Mouse (Mus musculus) thymus, adult 18-20 months (tissue): ENCODE results near the gene Naaa.
A peak's percentile ranks its signal among the peaks of the same experiment; 100 is the strongest.

Experiments
- DNase-seq, 2 experiments: peaks; one replicate each; pipeline ENCODE4 v3.0.0; 2022; ENCODE audit warnings: mixed read lengths in 2 of 2

The Naaa gene

DNA sequence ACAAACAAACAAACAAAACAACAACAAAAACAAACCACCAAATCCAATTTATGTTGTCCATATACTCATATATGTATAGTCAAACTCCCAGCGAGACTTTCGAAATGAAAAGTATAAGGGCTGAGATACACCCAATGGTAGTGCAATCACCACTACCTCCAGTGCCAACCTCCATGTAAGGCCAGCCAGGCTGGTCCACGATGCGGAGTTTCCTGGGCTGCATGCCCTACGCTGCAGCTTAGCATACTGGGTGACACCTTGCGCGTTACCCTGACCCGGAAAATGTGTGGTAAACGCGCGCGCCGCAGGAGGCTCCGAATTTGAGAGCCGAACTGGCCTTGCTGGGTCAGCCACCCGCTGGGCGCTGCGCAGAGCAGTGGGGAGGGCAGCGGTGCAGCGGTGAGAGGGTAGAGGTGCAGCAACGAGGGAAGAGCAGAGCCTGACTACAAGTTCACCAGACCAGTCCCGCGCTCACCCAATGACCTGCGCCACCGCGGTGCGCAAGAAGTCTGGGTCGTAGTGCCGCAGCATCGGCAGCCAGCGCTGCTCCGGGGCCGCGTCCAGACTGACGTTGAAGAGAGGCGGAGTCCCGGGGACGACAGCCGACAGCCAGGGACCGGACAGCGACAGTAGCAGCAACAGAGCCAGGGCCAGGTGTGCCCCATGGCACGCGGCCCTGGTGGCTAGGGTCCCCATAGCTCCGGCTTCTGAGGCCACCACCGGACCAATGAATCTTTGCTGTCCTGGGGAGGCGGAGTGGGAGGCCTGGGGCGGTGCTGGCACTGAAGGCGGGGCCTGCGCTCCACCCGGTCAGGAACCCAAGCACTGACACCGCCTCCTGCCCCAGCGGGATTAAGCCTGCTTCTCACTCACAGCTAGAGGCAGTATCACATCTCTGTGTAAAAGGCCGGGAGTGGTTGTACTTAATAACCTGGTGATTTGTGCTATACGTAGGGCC lies at the start of gene Naaa:
Gene Naaa (minus strand): TSS at position 734 of the 958 bp plus-strand sequence.
- DNase-seq, result peak; percentile 77

DNA sequence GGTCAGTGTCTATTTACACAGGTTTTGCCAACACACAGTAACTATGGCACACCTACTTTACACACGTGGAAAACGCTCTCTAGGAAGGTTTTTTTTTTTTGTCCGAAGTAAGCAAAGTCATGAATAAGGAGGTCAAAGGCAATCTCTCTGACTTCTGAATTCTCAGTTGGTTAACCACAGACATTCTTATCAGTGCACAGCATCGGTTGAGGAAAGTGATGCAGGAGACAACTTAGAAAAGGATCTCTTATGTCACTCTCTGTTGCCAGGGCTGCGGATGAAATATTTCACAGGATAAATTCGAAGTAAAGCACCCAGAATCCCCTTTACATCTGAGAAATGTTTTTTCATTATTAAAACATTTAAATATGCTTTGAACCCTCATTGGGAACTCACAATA lies 49.4 kb upstream of the Naaa start:
- DNase-seq, result no peak

DNA sequence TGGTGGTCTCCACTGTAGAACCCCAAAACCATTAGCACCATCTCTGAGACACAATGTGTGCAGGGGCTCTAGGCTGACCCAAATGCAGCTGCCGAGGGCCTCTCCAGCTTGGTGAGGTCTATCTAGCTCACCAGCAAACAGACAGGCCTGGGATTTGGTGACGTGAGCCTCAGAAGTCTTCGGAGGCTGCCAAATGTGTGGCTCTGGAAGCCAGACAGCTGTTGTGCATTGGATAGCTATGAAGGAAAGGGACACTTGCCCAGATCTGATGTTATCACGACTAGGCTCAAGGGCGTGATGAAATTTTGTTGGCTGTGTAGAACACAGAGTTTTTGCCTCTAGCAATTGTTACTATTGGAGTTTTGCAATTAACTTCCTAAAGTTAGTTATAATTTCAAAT lies 45.3 kb upstream of the Naaa start:
- no peak for DNase-seq

DNA sequence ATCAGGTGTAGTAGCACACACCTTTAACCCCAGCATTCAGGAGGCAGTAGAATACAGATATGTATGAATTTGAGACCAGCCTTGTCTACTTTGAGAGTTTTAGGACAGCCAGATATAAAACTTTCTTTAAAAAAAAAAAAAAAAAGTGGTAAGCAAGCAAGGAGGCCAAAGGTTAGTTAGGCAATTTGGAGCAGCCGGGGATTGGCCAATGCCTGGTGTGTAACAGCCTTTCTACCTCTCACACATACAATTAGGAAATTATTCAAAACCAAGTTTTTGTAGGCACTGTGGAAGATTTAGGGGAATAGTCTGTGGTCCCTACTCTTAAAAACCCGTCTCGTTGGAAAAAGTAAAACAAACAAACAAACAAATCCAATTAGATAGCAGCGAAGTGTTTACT lies 44.6 kb upstream of the Naaa start:
- DNase-seq, result no peak

DNA sequence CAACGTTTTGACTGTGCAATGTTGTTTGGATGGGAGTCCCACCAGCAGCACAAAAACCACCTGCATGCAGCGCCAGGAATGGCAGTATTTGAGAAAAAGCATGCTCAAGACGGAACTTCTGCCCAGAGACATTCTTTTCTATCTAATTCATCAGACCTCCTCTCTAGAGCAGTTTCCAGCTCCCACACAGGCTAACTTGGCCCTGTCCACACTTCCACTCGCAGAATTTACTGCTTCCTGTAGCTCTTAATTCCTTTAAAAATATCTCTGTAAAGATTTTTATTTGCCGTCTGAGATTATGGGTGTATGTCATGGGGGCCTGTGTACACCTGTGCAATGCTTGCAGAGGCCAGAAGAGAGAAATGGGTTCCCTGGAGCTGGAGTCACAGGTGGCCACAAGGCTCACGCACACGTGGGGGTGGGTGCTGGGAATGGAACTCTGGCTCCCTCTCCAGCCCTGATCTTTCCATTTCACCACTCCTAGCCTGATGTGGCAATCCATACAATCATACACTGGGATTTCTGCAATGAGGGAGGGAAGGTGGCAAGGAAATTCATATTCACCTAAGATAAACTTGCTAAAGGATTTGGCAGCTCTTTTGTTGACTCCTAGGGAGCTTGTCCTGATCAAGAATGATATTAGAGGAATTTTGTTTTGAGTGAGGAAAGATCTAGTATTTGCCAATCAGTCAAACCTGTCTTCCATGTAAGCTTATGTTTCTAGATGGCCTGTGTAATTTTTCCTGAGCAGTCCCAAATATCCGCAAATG lies 43.8 kb upstream of the Naaa start:
- DNase-seq, result no peak

DNA sequence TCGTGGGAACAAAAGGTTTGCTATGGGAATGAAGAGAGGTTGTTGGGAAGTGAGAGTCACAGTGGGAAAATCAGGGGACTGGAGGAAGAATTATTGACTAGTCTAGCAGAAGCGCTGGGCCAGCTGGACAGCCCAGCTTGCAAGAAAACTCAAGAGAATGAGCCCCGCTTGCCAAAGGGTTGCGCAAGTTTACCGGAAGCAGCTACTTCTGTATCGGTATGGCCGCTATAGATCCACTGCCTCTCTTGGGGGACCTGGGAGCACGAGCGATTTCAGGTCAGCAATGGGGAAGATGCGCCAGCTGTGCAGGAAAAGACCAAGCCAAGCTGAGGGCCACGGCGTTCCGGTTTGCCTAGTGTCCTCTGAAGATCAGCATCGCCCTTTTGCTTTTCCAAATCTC lies 40.6 kb upstream of the Naaa start:
- DNase-seq, result no peak

DNA sequence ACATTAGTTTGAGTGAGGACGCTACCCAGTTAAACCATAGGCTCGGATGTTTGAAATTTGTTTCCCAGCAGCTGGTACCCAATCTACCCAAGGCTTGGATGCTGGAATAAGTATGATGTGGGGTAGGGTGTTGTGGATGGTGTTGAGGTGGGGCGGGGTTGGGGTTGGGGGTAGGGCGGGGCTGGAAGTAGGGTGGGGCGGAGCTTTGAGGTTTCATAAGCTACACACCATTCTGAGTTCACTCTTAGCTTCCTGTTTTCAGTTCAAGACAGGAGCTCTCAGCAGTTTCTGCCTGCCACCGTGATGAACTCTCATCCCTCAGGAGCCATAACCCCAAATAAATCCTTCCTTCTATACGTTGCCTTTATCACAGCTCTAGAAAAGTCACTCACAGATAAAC lies 40.1 kb upstream of the Naaa start:
- DNase-seq, result no peak

DNA sequence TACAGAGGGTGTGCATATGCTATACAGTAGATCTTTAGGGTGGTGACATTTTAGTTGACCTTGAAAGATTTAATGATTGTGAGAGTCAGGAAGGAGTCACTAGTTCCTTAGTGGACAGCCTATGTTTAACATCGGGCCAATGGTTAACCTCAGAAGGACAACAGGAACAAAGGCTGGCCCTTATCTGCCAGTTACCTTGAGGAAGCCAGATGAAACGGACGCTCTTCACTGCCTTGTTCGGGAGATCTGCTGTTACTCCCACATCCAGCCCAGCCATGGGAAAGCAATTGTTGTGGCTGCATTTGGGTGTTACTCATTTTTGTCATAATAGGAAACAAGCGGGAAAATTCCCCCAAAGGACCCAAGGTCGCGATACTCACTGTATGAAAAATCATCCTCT lies 35.8 kb upstream of the Naaa start:
- no peak for DNase-seq

DNA sequence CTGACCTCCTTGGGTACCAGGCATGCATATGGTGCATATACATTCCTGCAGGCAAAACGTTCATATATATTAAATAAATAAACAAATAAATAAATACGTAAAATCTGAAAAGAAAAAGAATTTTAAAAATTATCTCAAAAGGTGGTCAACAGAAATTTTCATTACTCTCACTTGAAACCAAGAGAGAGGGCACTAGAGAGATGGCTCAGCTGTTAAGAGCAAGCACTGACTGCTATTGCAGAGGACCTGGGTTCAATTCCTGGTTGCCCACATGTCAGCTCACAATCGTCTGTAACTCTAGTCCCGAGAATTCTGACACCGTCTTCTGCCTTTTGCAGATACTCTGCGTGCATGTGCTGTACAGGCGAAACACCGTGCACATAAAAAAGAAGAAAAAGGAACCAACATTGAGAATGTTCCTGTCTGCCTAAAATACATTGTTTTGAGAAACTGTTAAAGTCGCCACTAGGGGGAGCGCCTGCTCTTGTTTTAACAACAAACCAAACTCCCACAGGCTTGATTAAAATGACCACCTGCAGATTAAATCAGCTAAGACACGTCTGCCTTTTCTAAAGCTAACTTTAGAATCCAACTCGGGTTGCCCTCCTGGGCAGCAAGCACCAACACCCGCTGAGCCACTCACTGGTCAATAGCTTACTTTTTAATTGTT lies 34.2 kb upstream of the Naaa start:
- DNase-seq, result peak; percentile 28 to 67

DNA sequence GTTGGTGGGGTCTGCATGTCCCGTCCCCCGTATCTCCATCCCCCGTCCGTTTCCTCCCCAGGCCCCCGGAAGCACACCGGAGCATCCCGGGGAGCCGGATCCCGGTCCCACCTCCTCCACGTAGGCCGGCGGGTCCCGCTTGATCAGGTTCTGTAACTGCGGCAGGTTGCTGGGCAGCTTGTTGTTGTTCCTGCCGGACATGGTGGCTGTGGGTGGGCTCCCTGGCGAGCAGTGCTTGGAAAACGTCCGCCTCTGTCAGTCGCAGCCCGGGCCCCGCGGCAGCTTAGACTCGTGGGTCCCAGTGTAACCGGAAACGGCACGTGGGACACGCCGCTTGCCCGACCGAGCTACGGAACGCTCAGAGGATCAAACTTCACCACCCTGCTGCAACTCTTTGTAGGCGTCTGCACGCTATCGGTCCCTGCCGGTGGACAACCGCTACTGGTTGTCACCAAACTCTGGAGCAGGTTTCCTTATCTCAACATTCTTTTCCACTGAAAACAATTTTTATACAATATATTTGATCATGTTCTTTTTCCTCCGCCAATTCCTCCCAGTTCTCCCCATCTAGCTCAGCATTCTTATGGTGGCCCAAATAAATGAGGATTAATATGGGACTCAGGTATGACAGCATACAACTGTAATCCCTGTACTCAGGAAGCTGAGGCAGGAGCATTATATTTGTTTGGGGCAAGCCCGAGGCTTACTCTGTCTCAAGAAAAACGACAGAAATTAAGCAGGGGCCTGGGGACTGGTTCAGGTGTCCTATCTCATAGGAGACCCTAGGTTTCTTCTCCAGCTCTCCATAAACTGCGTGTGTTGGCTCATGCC lies 31.9 kb upstream of the Naaa start, which contains the start of gene Sdad1:
Gene Sdad1 (minus strand): TSS at position 799 of the 831 bp plus-strand sequence.
- DNase-seq, result peak; percentile 86 to 90

DNA sequence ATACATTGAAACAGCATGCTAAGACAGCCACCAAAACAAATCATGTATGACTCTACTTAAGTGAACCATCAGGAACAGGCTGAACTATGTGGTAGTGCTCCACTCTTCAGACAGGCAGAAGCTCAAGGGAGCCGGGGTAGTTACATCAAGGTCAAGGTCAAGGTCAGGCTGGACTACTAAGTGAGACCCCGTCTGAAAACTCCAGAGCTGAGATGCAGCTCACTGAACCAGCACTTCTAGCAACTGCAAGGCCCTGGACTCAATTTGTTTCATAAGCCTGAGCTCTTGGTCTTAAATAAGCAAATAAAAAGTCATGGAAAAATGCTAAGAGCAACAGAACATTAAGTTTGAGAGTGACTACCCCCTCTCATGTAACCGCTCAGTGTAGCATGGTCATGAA lies 26.3 kb upstream of the Naaa start:
- DNase-seq, result no peak

DNA sequence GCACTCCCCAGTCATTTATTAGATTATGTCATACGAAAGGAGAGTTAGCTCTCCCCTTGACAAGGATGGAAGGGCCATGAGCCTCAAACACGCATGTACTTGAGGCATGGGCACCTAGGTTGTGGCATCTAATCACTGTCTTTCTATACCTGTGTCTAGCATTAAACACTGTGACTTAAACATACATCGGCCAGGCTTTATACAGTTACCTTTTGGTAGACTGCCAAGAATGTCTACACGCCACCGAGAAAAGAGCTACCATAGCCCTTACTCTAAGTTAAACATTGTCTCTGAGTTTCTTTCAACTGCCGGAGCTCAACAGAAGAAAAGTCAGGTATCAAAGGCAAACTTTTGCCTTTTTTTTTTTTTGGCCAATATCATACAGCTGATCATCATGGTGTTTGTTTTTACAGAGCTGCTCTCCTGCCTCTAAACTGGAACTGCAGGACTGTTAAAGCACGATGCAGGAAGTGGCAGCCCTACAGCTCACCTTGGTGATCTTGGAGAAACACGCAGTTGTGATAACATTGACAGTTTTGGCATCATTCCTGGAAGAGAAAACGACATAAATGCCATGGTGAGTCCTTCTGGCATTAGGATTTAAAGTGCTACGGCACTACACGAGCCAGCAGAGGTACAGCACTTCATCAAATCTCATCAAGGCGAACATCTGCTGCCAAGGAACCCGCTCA lies 24.3 kb upstream of the Naaa start:
- no peak for DNase-seq

DNA sequence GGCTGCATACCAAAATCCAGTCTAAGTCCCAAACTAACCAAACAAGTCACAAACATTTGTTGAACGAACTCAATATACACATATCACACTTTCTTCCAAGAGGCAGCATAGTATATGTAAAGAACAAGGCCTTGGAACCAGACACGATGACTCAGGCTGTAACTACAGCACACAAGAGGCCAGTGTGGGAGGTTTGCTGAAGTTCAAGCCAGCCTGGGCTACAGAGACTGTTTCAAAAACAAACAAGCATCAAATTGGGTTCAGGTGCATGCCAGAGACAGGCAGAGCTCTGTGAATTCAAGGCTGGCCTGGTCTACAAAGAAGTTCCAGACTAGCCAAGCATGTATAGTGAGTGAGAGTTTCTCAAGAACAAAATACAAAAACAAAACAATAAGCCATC lies 16.6 kb upstream of the Naaa start:
- no peak for DNase-seq

DNA sequence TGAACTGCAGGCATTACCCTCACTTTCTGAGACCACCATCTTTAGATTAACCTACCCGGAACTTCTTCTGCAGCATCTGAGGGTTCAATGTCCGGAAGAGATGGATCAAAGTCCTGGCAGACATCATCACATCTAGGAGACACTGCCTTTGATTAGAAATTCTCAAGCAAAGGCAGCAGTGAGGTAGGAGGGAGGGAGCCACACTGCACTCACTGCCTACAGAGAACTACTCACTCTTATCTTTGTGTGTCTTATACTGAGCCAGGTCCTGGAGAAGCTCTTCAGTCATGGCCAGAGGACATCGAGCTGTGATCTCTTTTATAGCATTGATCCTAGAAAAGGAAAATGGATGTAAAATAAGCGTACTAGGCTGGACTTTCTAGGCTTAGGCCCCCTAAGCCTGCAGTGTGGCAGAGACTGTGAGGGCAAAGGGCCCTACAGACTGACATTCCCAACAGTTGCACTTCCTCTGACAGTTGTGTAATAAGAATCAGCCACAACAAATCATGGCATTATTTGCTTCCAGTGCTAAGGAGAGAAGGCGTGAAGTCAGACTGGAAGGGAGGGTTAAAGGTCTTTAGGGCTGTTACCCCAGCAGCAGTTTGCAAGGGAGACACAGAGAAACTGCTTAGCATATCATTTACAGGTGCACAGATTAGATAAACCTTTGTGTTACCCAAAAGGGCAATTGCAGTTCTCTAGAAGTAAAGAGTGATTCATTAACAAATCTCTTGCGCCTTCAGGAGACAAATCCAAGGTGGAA lies 13.9 kb upstream of the Naaa start:
- DNase-seq, result no peak

DNA sequence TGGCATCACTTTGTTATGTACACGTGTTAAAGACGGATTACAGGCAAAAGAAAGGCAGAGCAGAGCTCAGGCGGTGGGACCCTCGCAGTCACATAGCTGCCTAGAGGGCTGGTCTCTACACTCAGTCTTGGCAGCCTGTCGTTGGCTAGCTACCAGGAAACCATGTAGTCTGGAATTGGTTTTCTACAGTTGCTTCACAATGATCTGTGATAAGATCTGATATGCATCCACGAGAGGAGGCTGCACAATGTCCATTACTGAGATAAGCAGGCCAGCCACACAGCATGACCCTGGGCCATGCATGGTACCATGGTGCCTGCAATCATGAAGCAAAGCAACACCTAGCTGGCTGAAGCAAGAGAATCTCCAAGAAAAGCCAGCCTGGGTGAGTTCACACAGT lies 9.9 kb upstream of the Naaa start:
- DNase-seq, result no peak

DNA sequence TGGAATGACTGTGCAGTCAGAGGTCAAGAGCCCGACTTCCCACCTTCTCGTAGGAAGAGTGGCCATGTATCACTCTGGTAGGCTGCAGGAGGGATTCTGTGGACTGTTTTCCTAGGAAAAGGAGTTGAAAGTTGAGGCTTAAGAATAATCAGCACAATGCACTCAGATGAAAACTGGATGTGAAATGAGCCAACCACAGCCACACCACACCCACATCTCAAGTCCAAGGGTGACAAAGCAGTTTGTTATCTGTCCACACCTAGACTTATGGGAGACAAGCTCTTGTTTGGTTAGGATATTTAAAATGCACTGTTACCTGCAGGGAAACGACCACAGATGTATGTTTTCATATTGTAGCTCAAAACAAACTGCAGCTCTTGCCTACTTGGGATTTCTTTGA lies 5.1 kb upstream of the Naaa start:
- DNase-seq, result no peak

DNA sequence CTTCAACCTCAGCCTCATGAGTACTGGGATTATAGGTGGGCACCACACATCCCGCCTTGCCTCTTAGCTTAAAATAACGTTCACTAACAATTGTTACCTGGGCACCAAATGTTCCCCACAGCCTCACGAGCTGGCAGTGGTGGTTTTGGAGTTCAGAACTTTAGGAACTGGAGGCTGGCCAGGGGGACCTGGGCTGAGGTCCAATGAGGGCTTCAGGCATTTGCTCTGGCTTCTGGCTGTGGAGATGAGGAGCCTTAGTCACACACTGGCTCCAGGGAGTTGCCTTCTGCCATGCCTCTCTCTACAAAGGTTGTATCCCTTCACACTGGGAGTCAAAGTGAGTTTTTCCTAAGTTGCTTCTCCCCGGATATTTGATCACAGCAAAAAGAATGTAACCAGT lies 4.6 kb upstream of the Naaa start:
- DNase-seq, result no peak

DNA sequence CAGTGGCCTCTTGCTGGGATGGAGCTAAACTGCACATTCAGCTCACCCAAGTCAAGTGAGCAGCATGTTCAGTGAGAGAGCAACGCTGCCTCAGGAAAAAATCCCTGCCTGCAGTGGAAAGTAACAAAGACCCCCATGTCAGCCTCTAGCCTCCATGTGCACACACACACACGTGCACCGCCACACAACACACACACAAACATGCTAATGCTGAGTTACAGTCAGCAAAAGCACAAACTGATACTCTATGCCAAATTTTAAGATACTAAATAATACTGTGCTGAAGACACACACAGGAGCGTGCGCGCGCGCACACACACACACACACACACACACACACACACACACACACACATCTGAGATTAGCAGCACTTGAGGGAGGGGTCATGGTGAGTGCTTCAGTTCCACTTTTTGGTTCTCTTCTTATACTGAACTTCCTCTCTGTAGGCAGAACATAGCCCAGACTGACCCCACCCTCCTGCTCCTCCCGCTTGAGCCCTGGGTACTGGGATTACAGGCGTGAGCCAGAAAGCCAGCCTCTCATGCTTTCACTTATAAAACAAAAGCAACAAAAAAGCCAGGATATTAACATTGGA lies 1.1 kb upstream of the Naaa start:
- no peak for DNase-seq

DNA sequence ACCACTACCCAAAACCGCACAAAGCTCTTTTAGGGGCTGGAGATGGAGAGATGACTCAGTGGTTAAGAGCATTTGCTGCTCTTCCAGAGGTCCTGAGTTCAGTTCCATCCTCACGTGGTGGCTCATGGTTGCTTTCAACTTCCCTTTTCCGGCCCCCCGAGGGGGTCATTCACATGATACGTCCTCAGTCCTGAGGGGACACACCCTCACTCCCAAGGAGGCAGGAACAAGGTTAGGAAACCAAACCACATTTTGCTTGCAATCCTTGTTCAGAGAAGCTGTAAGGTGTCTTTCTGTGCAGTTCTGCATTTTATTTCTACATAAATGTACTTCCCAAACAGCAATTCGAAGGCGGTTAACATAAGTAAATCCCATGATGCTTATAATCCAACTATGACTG lies 7.5 kb downstream of the Naaa start:
- DNase-seq, result no peak

DNA sequence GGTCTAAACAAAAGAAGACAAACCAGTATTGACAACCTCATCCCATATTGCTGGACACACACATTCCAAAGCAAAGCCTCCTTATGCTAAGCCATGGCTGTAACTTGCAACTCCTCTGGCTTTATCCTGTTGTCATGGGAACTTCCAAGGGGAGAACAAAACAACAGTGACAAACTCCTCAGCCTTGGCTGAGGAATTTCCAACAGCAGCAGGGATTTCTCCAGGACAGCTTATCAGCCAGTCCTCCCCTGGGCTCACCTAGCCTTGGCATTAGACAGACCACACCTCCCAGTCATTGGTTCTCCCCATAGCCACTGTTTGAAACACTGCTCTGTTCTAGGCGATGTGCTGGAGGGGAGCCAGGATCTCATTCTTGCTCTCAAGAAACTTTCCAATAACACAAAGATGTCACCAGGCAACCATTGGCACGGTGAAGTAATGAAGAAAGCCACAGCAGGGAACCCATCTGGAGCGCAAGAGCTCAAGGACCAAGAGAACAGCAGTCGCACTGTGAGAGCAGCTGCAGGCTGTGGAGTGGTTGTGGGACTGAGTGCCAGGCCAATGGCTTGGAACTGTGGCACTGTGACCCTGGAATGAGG lies 14.1 kb downstream of the Naaa start:
- no peak for DNase-seq
